Mouse (Mus musculus) left cerebral cortex, postnatal 36 days (tissue): ENCODE data around the gene Tha1. TPM values are rescaled to one million over a fixed set of nuclear protein-coding genes. Genes with fewer than 3 reads are reported as not detected.

ENCODE experiments used
- DNase-seq, 2 experiments: peaks; one replicate each; pipeline ENCODE4 v3.0.0; 2021 to 2022; ENCODE audit warnings: low spot score in 2 of 2, mixed read lengths in 1 of 2
- intact Hi-C: fragments of 180-260 bp; cut with DNase I; formaldehyde crosslinking; loops from one replicate; pipeline ENCODE4 v1.15.1; 2025
- total RNA-seq, 2 experiments: library from RNA; stranded (reverse); gene quantifications; 2 replicates each; pipeline ENCODE4 v1.2.3; 2021

Gene Tha1
- total RNA-seq, 2 experiments from 2014 or later = 3.4 to 7.2 TPM

DNA sequence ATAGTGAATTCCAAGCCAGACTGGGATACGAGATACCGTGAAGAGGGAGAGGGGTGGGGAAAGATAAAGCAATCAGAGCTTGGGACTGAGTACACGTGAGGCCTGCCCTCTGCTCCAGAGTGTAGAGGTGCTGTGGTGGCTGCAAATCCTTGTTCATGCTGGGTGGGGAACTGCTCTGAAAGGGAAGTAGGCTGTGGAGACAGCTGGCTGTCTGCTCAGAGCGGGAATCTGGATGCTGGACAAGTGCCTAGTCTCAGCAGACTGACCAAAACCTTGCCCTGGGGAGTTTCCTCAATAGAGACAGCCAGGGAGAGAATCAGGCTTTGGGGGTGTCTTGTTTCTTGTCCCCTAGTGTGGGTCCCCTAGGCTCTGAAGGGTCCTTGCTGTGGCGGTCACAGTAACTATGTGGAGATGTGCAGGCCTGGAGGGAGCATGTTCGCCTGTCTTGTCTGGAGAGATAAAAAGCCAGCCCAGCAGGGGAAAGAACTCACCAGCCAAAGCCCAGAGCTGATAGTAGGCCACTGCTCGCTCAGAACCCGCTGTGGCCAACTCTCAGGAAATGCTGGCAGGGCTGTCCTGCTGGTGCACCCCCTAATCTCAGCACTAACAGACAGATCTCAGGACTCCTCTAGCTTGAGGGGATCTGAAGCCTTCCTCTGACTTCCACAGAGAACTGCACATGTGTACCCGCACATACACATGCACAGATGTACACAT lies 44.2 kb downstream of the Tha1 start:
- DNase-seq = no peak
- intact Hi-C loops = loop anchor here (5.0 to 10.0 kb wide), 2 partner anchors 37 to 594 kb away; no protein-coding TSS in a partner anchor

DNA sequence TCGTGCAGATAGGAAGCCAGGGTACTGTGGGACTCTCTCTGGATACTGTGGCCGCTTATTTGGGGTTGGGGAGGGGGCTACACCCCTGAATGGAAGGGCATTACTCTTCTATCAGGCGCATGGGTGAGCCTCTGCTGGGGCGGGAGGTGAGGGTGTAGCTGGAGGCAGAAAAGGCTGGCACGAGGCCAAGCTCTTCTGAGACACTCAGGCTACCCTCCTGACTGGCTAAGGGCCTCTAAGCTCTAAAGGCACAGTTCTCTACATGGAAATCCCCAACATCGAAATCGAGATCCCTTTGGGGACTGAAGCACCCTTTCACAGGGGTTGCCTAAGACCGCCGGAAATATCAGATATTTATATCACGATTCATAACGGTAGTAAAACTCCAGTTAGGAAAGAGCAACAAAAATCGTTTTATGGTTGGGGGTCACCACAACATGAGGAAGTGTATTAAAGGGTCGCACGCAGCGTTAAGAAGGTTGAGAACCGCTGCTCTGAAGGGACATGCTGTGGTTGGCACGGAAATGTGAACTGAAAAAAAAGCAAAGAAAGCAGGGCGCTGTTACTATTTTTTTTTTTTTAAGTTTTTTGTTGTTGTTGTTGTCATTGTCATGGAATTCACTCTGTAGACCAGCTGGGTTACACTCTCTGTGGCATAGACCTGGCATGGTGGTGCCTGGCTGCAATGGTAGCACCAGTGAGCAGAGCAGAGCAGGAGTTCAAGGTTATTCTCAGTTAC lies 45.0 kb downstream of the Tha1 start:
- DNase-seq = no peak
- intact Hi-C loops = loop anchor here (5.0 to 10.0 kb wide), 2 partner anchors 36 to 594 kb away; no protein-coding TSS in a partner anchor

DNA sequence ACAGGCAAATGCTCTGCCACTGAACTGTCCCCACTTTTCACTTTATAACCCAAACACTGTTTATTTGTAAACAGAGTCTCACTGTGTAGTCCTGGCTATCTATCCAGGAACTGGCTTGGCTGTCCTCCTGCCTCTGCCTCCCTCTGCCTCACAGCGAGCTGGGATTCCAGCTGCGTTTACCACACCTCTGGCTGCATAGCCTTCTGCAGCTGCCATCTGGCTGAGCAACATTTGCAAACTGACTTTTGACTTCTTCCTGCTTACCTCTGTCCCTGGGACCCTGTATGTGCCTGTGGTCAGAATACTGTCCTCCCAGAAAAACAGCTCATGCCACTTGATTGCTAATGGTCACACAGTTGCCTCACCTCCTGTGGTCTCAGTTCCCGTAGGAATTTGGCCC lies 45.9 kb downstream of the Tha1 start:
- no peak for DNase-seq
- intact Hi-C loops = loop anchor here (5.0 to 10.0 kb wide), 2 partner anchors 35 to 593 kb away; no protein-coding TSS in a partner anchor

DNA sequence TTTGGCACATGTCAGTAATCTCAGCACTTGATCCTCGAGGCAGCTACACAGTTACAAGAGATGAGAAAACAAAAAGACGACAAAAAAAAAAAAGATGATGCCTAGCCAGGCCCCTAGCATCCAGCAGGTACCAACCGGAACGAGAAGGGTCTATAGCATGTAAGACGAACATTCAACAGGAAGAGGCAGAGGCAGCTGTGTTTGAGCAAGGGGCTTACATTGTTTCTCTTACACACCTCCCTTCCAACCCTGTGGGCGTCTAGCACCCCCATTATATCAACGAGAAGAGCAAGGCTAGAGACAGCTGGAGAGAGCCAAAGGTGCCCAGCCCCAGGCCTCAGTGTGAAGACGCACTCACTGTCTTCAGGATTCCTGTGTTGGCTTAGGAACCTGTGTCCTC lies 46.4 kb downstream of the Tha1 start:
- DNase-seq = no peak
- intact Hi-C loops = loop anchor here (5.0 to 10.0 kb wide), 2 partner anchors 35 to 592 kb away; no protein-coding TSS in a partner anchor

DNA sequence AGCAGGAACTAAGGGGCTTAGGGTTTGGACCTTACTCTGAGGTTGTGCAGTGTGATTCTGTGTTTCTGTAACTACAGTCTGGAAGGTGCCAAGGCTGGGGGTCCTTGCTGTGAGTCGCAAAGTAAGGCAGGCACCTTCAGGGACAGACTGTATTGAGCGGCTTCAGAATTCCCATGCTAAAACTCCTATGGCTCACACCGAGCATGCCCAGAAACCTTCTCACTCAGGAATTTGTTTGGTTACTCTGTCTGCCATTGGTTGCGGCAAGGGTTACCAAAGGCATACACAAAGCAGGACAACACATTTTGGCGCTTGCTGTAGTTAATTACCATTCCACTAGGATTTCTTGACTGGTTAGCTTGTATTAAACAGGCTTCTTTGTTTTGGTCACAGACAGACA lies 47.1 kb downstream of the Tha1 start:
- intact Hi-C loops = loop anchor here (5.0 to 10.0 kb wide), 2 partner anchors 34 to 591 kb away; no protein-coding TSS in a partner anchor

DNA sequence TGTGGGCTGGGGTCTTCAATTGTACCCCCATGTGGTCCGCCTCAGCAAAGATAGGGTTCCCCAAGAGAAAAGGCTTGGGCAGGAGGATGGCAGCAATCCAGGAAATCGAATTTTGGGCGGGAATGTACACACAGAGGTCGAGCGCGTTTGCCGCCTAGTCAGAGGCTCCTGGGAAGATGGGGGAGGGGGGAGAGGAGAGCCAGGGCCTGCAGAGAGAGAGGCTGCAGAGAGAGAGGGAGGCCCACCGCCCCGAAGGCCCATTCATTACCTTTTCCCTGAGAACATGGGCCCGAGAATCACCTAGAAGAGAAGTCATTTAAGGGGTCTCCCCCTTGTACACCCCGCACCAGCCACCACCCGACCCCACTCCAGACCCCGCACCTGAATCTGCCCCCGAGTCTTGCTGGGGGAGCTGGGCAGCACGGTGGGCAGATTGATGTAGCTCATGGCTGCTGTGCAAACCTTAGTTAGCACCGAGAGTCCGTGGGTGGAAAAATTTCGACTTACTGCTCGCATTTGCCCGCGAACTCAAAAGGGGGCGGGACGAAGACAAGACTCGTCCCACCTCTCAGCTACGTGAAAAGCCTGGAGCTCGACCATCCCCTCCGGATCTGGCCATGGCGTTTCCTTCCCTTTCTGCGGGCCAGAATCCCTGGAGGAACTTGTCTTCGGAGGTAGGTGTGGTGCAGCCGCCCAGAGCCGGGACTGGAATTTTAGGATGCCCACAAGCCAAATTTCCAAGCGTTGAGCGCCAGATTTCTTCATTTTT lies 47.8 kb downstream of the Tha1 start, which contains the start of the genes Afmid and Tk1:
Afmid (plus strand) TSS at position 592 of the 769 bp plus-strand sequence.
Tk1 (minus strand) TSS at position 760 of the 769 bp plus-strand sequence.
- peak; percentile 47 to 49 for DNase-seq
- intact Hi-C loops = loop anchor here (5.0 to 10.0 kb wide), 2 partner anchors 33 to 591 kb away; no protein-coding TSS in a partner anchor

More for the DNA sequence above, 47.1 kb downstream of the Tha1 start:
- no peak for DNase-seq

DNA sequence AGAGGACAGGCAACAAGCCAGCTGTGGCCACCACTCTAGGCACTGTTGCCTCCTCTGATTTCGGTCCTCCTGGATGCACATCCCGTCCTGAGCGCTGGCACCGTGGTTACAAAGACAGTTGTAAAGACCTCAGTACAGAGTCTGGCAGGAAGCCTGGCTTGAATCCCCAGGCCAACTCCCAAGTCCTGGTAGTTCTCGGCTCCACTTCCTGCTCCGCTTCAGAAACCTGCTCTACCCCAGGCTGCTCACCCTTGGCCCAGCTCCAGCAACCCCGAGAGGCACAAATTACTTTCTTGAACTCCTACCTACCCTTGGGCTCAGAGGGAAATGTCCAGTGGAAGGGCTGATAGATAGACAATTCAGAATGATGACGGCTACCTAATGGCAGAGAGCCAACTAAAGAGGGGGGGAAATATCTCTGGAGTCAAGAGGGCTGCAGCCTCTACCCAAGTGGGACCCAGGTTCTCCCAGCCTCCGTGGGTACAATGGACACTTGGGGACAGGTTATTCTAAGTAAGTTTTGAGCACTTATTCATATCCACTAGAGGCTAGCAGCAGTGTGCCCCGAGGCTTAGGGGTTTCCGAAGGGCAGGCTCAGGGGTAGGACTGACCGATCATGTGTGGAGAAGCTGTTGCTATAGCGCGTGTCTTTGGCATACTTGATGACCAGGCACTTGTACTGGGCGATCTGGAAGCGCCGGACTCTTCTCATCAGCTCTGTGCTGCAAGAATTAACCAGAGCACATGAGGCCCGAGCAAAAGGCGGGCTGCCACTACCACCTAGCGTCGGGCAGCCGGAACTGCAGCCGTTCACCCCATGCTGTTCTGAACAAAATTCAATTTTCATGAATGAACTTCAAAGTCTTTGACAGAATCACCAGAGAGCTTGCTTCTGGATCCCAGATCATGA lies 49.0 kb downstream of the Tha1 start:
- peak; percentile 77 to 81 for DNase-seq
- intact Hi-C loops = loop anchor here (5.0 to 10.0 kb wide), 3 partner anchors 117 to 590 kb away; no protein-coding TSS in a partner anchor

DNA sequence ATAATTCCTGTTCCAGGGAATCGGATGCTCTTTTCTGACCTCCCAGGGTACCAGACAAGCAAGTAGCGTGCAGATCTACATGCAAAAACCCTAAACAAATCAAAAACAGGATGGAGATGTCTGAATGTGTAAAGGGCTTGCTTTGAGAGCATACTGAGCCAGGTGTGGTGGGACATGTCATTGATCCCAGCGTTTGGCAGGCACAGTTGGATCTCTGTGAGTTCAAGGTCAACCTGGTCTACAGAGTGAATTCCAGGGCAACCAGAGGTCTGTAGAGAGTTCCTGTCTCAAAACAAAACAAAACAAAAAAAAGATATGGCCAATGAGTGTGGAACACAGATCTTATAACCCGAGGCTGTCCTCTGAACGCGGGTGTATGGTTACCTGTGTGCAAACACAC lies 49.9 kb downstream of the Tha1 start:
- intact Hi-C loops = loop anchor here (2.0 to 10.0 kb wide), 4 partner anchors 116 to 589 kb away; no protein-coding TSS in a partner anchor

DNA sequence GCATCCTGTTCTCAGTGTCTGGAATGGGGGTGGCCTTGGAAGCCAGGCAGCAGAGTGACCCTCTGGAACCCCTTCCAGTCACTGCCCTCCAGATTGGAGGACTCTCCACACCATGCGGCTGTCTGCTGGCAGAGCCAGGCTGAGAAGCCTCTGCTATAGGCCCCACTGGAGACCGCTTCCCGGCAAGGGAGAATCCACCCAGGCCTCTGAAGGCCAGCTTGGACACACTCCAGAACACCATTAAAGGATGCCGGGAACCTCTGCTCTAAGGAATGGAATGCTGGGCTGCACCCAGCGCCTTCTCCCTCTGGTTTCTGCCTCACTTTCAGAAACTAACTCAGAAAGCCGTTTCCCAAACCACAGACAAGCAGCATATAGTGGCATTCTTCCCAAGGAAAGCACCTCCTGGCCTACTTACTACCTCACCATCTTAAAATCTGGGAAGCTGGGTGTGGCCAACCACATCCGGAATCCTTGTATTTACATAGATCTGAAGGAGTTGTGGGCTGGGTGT lies 50.5 kb downstream of the Tha1 start:
- no peak for DNase-seq
- intact Hi-C loops = loop anchor here (2.0 to 10.0 kb wide), 4 partner anchors 115 to 588 kb away; no protein-coding TSS in a partner anchor

More for the DNA sequence above, 49.9 kb downstream of the Tha1 start:
- DNase-seq = no peak

DNA sequence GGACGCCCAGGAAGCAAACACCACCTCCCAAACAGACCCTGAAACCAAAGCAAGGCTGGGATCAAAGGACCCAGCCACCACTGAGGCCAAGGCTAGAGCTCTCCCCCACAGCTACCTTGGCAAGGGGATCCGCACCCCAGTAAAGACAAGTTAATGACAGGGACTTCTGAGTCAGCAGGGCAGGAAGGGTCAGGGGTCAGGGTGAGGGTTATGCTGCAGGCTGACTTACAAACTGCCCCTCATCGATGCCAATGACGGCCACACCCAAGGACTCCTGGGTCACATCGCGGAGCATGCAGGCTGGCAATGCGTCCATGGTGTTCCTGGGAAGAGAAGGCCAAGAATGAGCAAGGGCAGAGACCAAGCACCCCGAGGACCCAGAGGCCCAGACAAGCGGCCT lies 51.4 kb downstream of the Tha1 start:
- intact Hi-C loops = loop anchor here (2.0 to 10.0 kb wide), 4 partner anchors 115 to 587 kb away; no protein-coding TSS in a partner anchor
- no peak for DNase-seq

DNA sequence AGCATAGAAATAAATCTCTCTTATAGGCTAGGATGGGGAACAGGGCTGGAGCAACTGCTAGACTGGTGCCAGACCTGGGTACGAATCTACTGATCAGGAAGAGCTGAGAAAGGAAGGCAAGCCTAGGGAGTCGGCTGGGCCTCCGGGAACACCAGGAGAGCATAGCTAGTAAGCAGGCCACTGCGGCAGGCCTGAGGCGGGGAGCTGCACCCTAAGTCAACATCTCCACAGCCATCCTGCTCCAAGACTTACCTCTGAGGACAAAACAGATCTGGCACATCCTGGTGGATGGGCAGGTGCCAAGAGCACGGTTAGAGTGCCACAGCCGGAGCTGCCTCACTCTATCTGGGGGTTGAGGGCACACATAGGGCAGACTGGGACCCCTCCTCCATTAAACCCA lies 53.1 kb downstream of the Tha1 start:
- intact Hi-C loops = loop anchor here (5.0 to 10.0 kb wide), 3 partner anchors 113 to 585 kb away; no protein-coding TSS in a partner anchor
- DNase-seq = no peak

DNA sequence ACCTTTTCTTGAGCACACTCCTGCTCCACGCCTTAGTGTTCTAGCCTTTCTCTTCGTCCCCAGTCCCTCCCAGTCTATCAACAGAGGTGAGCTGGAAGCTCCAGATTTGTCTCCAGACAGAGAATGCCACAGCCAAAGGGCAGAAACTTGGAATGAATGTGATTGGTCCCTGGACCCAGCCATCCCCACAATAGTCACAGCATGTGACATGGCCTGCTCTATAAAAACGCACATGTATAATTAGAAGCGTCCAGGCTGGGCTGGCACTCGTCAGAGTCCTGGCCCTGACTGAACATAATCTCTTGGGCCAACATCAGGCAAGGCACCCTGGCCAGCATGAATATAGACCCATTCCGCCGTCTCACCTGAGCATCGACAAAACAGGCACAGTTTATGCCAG lies 54.2 kb downstream of the Tha1 start:
- no peak for DNase-seq
- intact Hi-C loops = no loop called here

Other genes starting within 250 kb of the Tha1 start
- gene Tnrc6c, start 219.2 kb downstream of the Tha1 start, total RNA-seq = 10 to 100 TPM; 47.7 to 65.3 TPM
- under 1 TPM; 0.62 to 0.68 TPM for gene Tmc8, start 91.4 kb downstream of the Tha1 start, total RNA-seq
- gene Tmc6, start 91.3 kb downstream of the Tha1 start, total RNA-seq = 1 to 10 TPM; 4.5 to 8.9 TPM
- gene 6030468B19Rik, start 75.8 kb downstream of the Tha1 start, total RNA-seq = not detected
- gene Gm20708, start 63.8 kb downstream of the Tha1 start, total RNA-seq = 1 to 10 TPM; 1.4 to 2.2 TPM
- 10 to 100 TPM; 10.1 to 10.2 TPM for gene Syngr2, start 63.8 kb downstream of the Tha1 start, total RNA-seq
- 1 to 10 TPM; 5.4 to 7.2 TPM for gene Afmid, start 47.6 kb downstream of the Tha1 start, total RNA-seq
- gene Tk1, start 47.4 kb downstream of the Tha1 start, total RNA-seq = 1 to 10 TPM in 1 of 2 experiments, under 1 TPM in 1; 0.39 to 1.3 TPM
- 1 to 10 TPM in 1 of 2 experiments, under 1 TPM in 1; 0.66 to 1.5 TPM for gene Birc5, start 24.2 kb downstream of the Tha1 start, total RNA-seq
- gene Tmem235, start 12.7 kb downstream of the Tha1 start, total RNA-seq = not detected
- gene Socs3, start 96.6 kb upstream of the Tha1 start, total RNA-seq = 1 to 10 TPM; 2.8 to 5.0 TPM
- 10 to 100 TPM; 82.8 to 86.3 TPM for gene Pgs1, start 112.8 kb upstream of the Tha1 start, total RNA-seq